Mouse (Mus musculus): ENCODE results near the gene Foxa2. TPM values are rescaled to one million over a fixed set of nuclear protein-coding genes. Genes with fewer than 3 reads are reported as not detected.
A peak's percentile ranks its signal among the peaks of the same experiment; 100 is the strongest.

Gene Foxa2
- 0.14 and 0.49 TPM in 2 replicates for polyA plus RNA-seq (2015; fragmentation: Nextera tagmentation; extraction: Ambion mirVana)

DNA sequence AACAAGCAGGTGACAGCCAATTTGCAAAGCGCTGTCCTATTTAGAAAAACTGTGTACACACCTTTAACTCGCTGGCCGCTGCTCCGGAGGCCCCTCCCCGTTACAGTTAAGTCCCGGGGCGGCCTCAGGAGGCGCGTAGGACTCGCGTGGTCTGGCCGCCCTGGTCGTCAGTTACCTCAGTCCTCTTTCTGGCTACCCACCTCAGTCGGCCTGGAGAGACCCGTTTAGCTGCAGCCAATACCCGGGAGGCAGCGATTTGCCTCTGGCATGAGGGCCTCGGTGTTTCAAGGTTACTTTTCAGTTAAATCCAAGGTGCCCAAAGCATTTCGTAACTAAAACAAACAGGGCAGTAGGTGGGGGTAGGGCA lies at the start of gene Foxa2:
TSS of gene Foxa2 (minus strand) at position 171 of the 367 bp plus-strand sequence.
- Histone ChIP-seq H3K4me2 (replicated peaks; ENCODE audit: low read depth, low read length) (peak within 1 kb of the TSS; percentile 64), H3K4me1 (ENCODE audit: insufficient read depth, low read length) (peaks cover 16% of the 10 kb centered on the region), H3K4me3 (ENCODE audit: low read length) (peak within 1 kb of the TSS; percentile 48), H3K9ac (replicated peaks; ENCODE audit: low read length) (no peak within 1 kb of the TSS), H3K9me3 (ENCODE audit: low read length) (no peaks in the 10 kb centered on the region), H3K27ac (ENCODE audit: low read length) (no peak within 1 kb of the TSS), H3K36me3 (ENCODE audit: insufficient read depth, low read length) (no peaks in the 10 kb centered on the region), H3K27me3 (ENCODE audit: insufficient read depth, low read length) (peaks cover 98% of the 10 kb centered on the region)
- no peak for ATAC-seq (ENCODE audit: low FRiP score, low TSS enrichment)
- under 1% methylated on average over 19 of the region's 19 CpGs for WGBS

DNA sequence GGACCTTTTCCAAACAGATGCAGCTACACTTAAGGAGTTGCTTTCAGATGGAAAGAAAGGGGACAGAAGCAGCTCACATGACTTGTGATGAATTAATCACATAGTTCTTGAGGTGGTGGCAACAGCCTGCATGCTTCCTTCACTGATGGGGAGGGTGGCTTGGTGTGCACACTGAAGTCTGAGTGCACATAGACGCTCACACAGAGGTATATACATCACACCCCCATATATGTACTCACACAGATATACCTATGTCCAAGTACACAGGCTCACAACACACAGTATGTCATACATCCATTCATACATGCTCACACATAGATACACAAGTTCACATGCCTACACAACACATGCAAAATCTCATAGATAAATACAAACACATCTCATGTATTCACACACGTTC lies 45.3 kb upstream of the Foxa2 start:
- ATAC-seq (ENCODE audit: low FRiP score, low TSS enrichment): no peak; the same call in 1 of the 2 replicates
- 82% methylated on average over 2 of the region's 2 CpGs for WGBS
- Histone ChIP-seq H3K4me1 (ENCODE audit: insufficient read depth, low read length) (no peaks in the 10 kb centered on the region), H3K27me3 (ENCODE audit: insufficient read depth, low read length) (no peaks in the 10 kb centered on the region), H3K4me3 (ENCODE audit: low read length) (no peak overlapping the region), H3K36me3 (ENCODE audit: insufficient read depth, low read length) (no peaks in the 10 kb centered on the region), H3K9me3 (ENCODE audit: low read length) (no peaks in the 10 kb centered on the region), H3K4me2 (replicated peaks; ENCODE audit: low read depth, low read length) (no peak overlapping the region), H3K27ac (ENCODE audit: low read length) (no peak overlapping the region), H3K9ac (replicated peaks; ENCODE audit: low read length) (no peak overlapping the region)

DNA sequence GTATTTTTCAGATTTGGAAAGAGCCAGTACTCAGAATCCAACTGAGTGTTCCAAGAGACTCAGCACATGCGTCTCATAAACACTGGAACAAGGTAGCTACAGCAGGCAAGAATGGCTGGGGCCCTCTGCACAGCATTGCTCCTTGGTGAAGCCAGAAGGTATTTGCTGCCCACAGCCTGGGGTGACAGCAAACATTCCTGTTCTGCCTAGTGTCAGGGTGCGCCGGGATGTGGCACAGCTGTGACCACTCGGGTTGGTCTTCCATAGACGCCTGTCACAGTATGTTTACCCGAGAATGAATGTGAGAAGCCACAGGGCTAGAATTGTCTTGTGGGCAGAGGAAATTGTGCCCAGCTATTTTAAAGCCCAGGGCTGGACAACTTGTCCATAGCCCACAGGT lies 44.9 kb upstream of the Foxa2 start:
- no peaks in the 10 kb centered on the region for H3K27me3 ChIP-seq (ENCODE audit: insufficient read depth, low read length)
- ATAC-seq (ENCODE audit: low FRiP score, low TSS enrichment): peak; percentile 78; the same call in 1 of the 2 replicates
- no peak overlapping the region for H3K9ac ChIP-seq (replicated peaks; ENCODE audit: low read length)
- H3K27ac ChIP-seq (ENCODE audit: low read length): no peak overlapping the region
- 52% methylated on average over 6 of the region's 6 CpGs for WGBS
- no peaks in the 10 kb centered on the region for H3K4me1 ChIP-seq (ENCODE audit: insufficient read depth, low read length)
- H3K4me3 ChIP-seq (ENCODE audit: low read length): no peak overlapping the region
- H3K36me3 ChIP-seq (ENCODE audit: insufficient read depth, low read length): no peaks in the 10 kb centered on the region
- H3K4me2 ChIP-seq (replicated peaks; ENCODE audit: low read depth, low read length): no peak overlapping the region
- no peaks in the 10 kb centered on the region for H3K9me3 ChIP-seq (ENCODE audit: low read length)

DNA sequence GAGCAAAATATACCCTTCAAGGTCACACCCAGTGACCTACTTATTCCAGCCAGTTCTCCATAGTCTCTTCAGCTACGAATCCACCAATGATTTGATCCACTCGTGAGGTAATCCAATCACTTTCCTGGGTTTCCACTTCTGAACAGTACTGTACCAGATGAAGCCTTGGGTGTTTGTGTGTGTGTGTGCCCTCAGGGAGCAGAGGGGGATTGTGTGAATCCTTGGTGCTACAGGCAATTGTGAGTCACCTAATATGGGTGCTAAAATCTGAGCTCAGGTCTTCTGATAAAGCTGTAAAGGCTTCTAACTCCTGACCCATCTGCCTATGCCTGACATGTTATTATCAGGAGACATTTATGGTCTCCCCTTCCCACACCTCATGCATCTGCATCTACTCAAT lies 43.3 kb upstream of the Foxa2 start:
- Histone ChIP-seq H3K4me1 (ENCODE audit: insufficient read depth, low read length) (no peaks in the 10 kb centered on the region), H3K9me3 (ENCODE audit: low read length) (no peaks in the 10 kb centered on the region), H3K4me2 (replicated peaks; ENCODE audit: low read depth, low read length) (no peak overlapping the region), H3K27ac (ENCODE audit: low read length) (no peak overlapping the region), H3K4me3 (ENCODE audit: low read length) (no peak overlapping the region), H3K36me3 (ENCODE audit: insufficient read depth, low read length) (no peaks in the 10 kb centered on the region), H3K27me3 (ENCODE audit: insufficient read depth, low read length) (no peaks in the 10 kb centered on the region), H3K9ac (replicated peaks; ENCODE audit: low read length) (no peak overlapping the region)
- WGBS: 88% methylated on average over 2 of the region's 2 CpGs
- no peak for ATAC-seq (ENCODE audit: low FRiP score, low TSS enrichment)

DNA sequence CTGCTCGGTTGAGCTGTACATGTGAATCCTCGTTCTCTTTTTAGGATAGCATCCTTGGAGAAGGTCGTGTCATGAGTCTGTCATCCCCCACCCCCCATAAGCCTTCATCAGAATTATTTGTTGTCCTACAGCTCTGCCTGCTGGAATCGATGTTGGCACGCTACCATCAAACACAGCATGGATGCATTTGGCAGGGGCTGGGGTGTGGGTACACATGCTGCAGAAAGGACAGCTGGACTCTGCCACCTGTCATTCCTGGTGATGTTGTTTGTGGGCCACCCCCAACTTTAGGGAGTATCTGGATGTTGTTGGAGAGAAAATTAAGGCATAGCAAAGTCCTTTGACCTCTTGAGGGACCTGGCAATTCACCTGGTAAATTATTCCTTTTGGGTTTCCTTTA lies 38.8 kb upstream of the Foxa2 start:
- H3K9me3 ChIP-seq (ENCODE audit: low read length): no peaks in the 10 kb centered on the region
- WGBS: 70% methylated on average over 5 of the region's 5 CpGs
- no peaks in the 10 kb centered on the region for H3K36me3 ChIP-seq (ENCODE audit: insufficient read depth, low read length)
- no peak overlapping the region for H3K4me3 ChIP-seq (ENCODE audit: low read length)
- H3K4me2 ChIP-seq (replicated peaks; ENCODE audit: low read depth, low read length): no peak overlapping the region
- H3K27ac ChIP-seq (ENCODE audit: low read length): no peak overlapping the region
- no peak overlapping the region for H3K9ac ChIP-seq (replicated peaks; ENCODE audit: low read length)
- no peaks in the 10 kb centered on the region for H3K4me1 ChIP-seq (ENCODE audit: insufficient read depth, low read length)
- H3K27me3 ChIP-seq (ENCODE audit: insufficient read depth, low read length): no peaks in the 10 kb centered on the region
- no peak for ATAC-seq (ENCODE audit: low FRiP score, low TSS enrichment)

DNA sequence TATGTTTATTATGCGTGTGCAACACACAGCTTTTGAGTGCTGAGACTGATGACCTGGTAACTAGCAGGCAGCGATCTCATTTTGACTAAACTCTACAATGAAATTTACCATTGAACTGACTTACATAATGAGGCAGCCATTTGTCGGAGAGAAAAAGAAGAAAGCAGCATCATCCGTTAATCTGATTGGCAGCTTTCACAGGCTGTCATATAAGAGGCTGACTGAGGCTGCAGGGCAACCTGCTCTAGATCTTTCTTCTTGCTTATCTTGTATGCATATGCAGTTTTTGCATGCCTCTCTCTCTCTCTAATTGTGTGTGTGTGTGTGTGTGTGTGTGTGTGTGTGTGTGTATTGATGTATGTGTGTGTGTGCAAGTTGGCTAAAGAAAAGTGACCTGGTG lies 38.4 kb upstream of the Foxa2 start:
- H3K27ac ChIP-seq (ENCODE audit: low read length): no peak overlapping the region
- H3K9ac ChIP-seq (replicated peaks; ENCODE audit: low read length): no peak overlapping the region
- no peak overlapping the region for H3K4me3 ChIP-seq (ENCODE audit: low read length)
- H3K36me3 ChIP-seq (ENCODE audit: insufficient read depth, low read length): no peaks in the 10 kb centered on the region
- WGBS: 77% methylated on average over 4 of the region's 4 CpGs
- H3K9me3 ChIP-seq (ENCODE audit: low read length): no peaks in the 10 kb centered on the region
- no peaks in the 10 kb centered on the region for H3K27me3 ChIP-seq (ENCODE audit: insufficient read depth, low read length)
- no peak overlapping the region for H3K4me2 ChIP-seq (replicated peaks; ENCODE audit: low read depth, low read length)
- H3K4me1 ChIP-seq (ENCODE audit: insufficient read depth, low read length): no peaks in the 10 kb centered on the region
- ATAC-seq (ENCODE audit: low FRiP score, low TSS enrichment): no peak

DNA sequence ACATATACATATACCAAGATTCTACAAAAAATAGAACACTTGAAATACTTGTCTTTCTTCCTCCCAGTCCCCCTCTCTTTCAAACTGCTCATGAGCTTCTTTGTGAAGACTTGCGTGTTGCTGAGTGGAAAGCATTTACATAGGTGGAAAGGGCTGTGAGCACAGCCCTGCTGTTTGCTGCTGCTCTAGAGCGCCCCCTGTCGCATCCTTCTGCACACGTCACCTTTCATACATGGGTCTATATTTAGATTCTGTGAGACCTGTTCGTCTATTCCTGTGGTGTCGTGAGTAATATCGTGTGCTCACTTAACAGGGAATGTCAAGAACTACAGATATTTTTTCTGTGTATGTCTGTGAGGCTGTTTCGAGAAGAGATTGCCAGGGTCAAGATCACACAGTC lies 35.5 kb upstream of the Foxa2 start:
- Histone ChIP-seq H3K27ac (ENCODE audit: low read length) (no peak overlapping the region), H3K4me1 (ENCODE audit: insufficient read depth, low read length) (no peaks in the 10 kb centered on the region), H3K4me3 (ENCODE audit: low read length) (no peak overlapping the region), H3K4me2 (replicated peaks; ENCODE audit: low read depth, low read length) (no peak overlapping the region), H3K36me3 (ENCODE audit: insufficient read depth, low read length) (no peaks in the 10 kb centered on the region), H3K9me3 (ENCODE audit: low read length) (no peaks in the 10 kb centered on the region), H3K27me3 (ENCODE audit: insufficient read depth, low read length) (no peaks in the 10 kb centered on the region), H3K9ac (replicated peaks; ENCODE audit: low read length) (no peak overlapping the region)
- ATAC-seq (ENCODE audit: low FRiP score, low TSS enrichment): no peak
- WGBS: 16% methylated on average over 8 of the region's 8 CpGs

DNA sequence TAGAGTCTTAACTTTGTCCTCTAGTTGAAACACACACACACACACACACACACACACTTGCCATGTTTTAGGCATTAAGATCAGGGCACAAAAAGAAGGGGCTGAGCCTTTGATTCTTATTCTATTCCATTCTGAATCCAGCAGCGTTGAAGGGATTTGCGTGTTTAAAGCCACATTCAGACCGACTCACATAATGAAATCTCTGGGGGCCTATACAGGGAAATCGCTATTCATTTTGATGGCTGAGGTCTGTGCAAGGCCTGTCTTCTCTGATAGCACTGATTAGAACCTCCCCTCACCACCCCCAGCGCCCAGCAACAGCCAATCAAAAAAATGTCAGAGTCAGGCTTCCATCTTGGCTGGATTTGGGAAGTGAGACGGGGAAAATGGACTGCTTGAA lies 13.9 kb upstream of the Foxa2 start:
- no peak overlapping the region for H3K4me2 ChIP-seq (replicated peaks; ENCODE audit: low read depth, low read length)
- no peaks in the 10 kb centered on the region for H3K9me3 ChIP-seq (ENCODE audit: low read length)
- no peaks in the 10 kb centered on the region for H3K4me1 ChIP-seq (ENCODE audit: insufficient read depth, low read length)
- no peak overlapping the region for H3K4me3 ChIP-seq (ENCODE audit: low read length)
- H3K27me3 ChIP-seq (ENCODE audit: insufficient read depth, low read length): peaks cover 8% of the 10 kb centered on the region
- H3K27ac ChIP-seq (ENCODE audit: low read length): no peak overlapping the region
- H3K9ac ChIP-seq (replicated peaks; ENCODE audit: low read length): no peak overlapping the region
- no peak for ATAC-seq (ENCODE audit: low FRiP score, low TSS enrichment)
- H3K36me3 ChIP-seq (ENCODE audit: insufficient read depth, low read length): no peaks in the 10 kb centered on the region
- 68% methylated on average over 6 of the region's 6 CpGs for WGBS

DNA sequence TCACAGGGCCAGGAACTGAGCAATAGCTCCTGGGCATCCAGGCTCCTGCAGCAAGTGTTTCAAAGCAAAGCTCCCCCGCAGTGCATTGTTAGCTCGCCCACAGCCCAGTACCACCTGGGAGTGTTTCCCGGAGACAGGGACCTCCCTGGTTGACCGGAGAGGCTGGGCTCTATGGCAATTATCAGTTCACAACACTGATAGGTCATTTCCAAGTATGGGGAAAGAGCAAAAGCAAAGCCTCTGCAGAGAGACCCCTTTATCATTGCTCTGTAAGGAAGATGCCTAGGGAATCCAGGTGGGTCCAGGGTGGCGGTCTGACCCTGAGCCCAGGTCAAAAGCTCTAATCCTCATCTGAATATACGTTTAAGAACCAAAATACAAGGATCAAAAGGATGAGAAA lies 6.6 kb upstream of the Foxa2 start:
- H3K4me2 ChIP-seq (replicated peaks; ENCODE audit: low read depth, low read length): no peak overlapping the region
- no peak overlapping the region for H3K4me3 ChIP-seq (ENCODE audit: low read length)
- WGBS: 2% methylated on average over 6 of the region's 6 CpGs
- no peak for ATAC-seq (ENCODE audit: low FRiP score, low TSS enrichment)
- peaks cover 75% of the 10 kb centered on the region for H3K27me3 ChIP-seq (ENCODE audit: insufficient read depth, low read length)
- H3K27ac ChIP-seq (ENCODE audit: low read length): no peak overlapping the region
- no peak overlapping the region for H3K9ac ChIP-seq (replicated peaks; ENCODE audit: low read length)
- no peaks in the 10 kb centered on the region; the same call in 1 of the 2 replicates for H3K4me1 ChIP-seq (ENCODE audit: insufficient read depth, low read length)
- H3K36me3 ChIP-seq (ENCODE audit: insufficient read depth, low read length): no peaks in the 10 kb centered on the region
- H3K9me3 ChIP-seq (ENCODE audit: low read length): no peaks in the 10 kb centered on the region

DNA sequence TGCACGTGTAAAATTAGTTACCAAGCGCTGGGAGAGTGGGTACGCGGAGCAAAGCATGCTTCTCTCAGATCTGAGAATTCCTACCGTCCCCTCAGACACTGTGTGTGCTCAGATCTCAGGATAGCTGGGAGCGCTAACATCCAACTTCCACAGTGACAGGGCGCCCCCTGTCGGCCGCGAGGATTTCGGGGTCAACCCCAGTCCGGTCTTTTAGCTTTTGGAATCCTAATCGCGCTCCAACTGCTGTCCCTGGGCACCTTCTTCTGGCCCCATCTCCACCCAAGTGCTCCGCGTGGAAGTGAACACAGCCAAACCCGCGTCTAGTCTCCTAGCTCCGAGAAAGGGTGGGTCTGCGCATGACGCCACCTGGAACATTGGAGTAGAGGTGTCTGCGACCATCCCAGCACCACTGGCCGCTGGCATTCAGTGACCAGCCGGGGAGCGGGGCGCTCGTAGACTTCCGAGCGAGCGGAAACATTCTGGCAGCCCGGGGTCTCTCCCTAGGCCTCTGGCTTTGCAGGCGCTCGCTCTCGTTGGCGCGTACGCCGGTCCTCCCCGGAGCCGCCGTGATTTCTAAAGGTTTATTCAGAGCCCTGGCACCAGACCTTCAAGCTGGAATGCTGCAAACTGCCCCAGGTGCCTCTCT lies 1.8 kb upstream of the Foxa2 start:
- Histone ChIP-seq H3K36me3 (ENCODE audit: insufficient read depth, low read length) (no peaks in the 10 kb centered on the region), H3K9ac (replicated peaks; ENCODE audit: low read length) (no peak overlapping the region), H3K27ac (ENCODE audit: low read length) (no peak overlapping the region), H3K4me2 (replicated peaks; ENCODE audit: low read depth, low read length) (peak overlapping the region; percentile 38), H3K4me3 (ENCODE audit: low read length) (peak overlapping the region; percentile 26), H3K27me3 (ENCODE audit: insufficient read depth, low read length) (peaks cover 98% of the 10 kb centered on the region), H3K4me1 (ENCODE audit: insufficient read depth, low read length) (peaks cover 16% of the 10 kb centered on the region), H3K9me3 (ENCODE audit: low read length) (no peaks in the 10 kb centered on the region)
- under 1% methylated on average over 41 of the region's 41 CpGs for WGBS
- ATAC-seq (ENCODE audit: low FRiP score, low TSS enrichment): peak; percentile 39; the same call in 1 of the 2 replicates

All from kidney, embryonic 16.5 days (tissue).